Mouse (Mus musculus) embryonic facial prominence, embryonic 15.5 days (tissue): ENCODE data around the gene Col4a2. TPM values are rescaled to one million over a fixed set of nuclear protein-coding genes. Genes with fewer than 3 reads are reported as not detected.

Experiments used
- ATAC-seq: fragments of 200-750 bp; cut with Nextera tagmentation; 2 replicates; pipeline ENCODE4 v1.8.0; 2017; ENCODE audit warnings: low read depth, moderate TSS enrichment; ENCODE audit not compliant: insufficient number of reproducible peaks, low FRiP score, low TSS enrichment
- H3K27ac ChIP-seq: fragments of 300-500 bp; sonication (generic); replicated peaks from 2 replicates; pipeline ENCODE4 v1.5.1; 2015; ENCODE audit warnings: mild to moderate bottlenecking, inconsistent platforms
- H3K27me3 ChIP-seq: fragments of 300-500 bp; sonication (generic); 2 replicates; pipeline ENCODE4 v1.6.1; 2015; ENCODE audit warnings: inconsistent platforms
- H3K36me3 ChIP-seq: fragments of 300-500 bp; sonication (generic); 2 replicates; pipeline ENCODE4 v1.6.1; 2015; ENCODE audit warnings: mild to moderate bottlenecking, inconsistent platforms
- H3K4me1 ChIP-seq: fragments of 300-500 bp; sonication (generic); 2 replicates; pipeline ENCODE4 v1.6.1; 2015; ENCODE audit warnings: inconsistent platforms
- H3K4me2 ChIP-seq: fragments of 300-500 bp; sonication (generic); replicated peaks from 2 replicates; pipeline ENCODE4 v1.6.1; 2015; ENCODE audit warnings: mild to moderate bottlenecking, inconsistent platforms
- H3K4me3 ChIP-seq: fragments of 300-500 bp; sonication (generic); replicated peaks from 2 replicates; pipeline ENCODE4 v1.5.1; 2015; ENCODE audit warnings: mild to moderate bottlenecking, inconsistent platforms
- H3K9ac ChIP-seq: fragments of 300-500 bp; sonication (generic); 2 replicates; pipeline ENCODE4 v1.6.1; 2015; ENCODE audit warnings: inconsistent platforms
- H3K9me3 ChIP-seq: fragments of 300-500 bp; sonication (generic); replicated peaks from 2 replicates; pipeline ENCODE4 v1.6.1; 2016; ENCODE audit warnings: inconsistent platforms
- WGBS: fragments of 180-500 bp; shearing (Covaris S2); methylation state at CpG from one replicate; pipeline ENCODE4 v1.1.7; 2015; 5-methylcytosine and 5-hydroxymethylcytosine counted together
- polyA plus RNA-seq: library from polyadenylated mRNA; unstranded; fragments of >200 nt; fragmentation: Nextera tagmentation; extraction: Ambion mirVana; gene quantifications from 2 replicates; pipeline ENCODE4 v1.2.1, GENCODE M21; 2015

Col4a2 gene
- polyA plus RNA-seq, 1 experiment from 2014 or later, result 86.9 TPM

- 77% methylated on average over 10 of the region's 10 CpGs for WGBS
- Histone ChIP-seq H3K4me3 (no peak overlapping the region), H3K27me3 (no peaks in the 10 kb centered on the region), H3K36me3 (no peaks in the 10 kb centered on the region), H3K9me3 (no peaks in the 10 kb centered on the region), H3K4me2 (no peak overlapping the region), H3K4me1 (peaks cover 40% of the 10 kb centered on the region), H3K27ac (no peak overlapping the region), H3K9ac (no peak overlapping the region)
- no peak for ATAC-seq
These were observed 16.2 kb upstream of the Col4a2 start for GRCm38 (mm10) chr8:11296282-11296943.

GRCm38 (mm10) chr8:11297141-11297838, 15.3 kb upstream of the Col4a2 start:
- Histone ChIP-seq H3K36me3 (no peaks in the 10 kb centered on the region), H3K4me1 (peaks cover 38% of the 10 kb centered on the region), H3K4me2 (no peak overlapping the region), H3K9ac (no peak overlapping the region), H3K27me3 (no peaks in the 10 kb centered on the region), H3K27ac (0 out of 2 replicates have a peak overlapping the region, but pooled peaks have one; percentile 34), H3K4me3 (no peak overlapping the region), H3K9me3 (no peaks in the 10 kb centered on the region)
- WGBS, result 74% methylated on average over 8 of the region's 8 CpGs
- ATAC-seq, result no peak

GRCm38 (mm10) chr8:11298531-11299316, 13.9 kb upstream of the Col4a2 start:
- peak; percentile 73; the same call in 1 of the 2 replicates for ATAC-seq
- no peak overlapping the region for H3K4me2 ChIP-seq
- peaks cover 38% of the 10 kb centered on the region for H3K4me1 ChIP-seq
- H3K9ac ChIP-seq, result no peak overlapping the region
- H3K27ac ChIP-seq, result peak overlapping the region; percentile 65
- no peaks in the 10 kb centered on the region for H3K9me3 ChIP-seq
- WGBS, result 27% methylated on average over 12 of the region's 12 CpGs
- H3K4me3 ChIP-seq, result no peak overlapping the region
- no peaks in the 10 kb centered on the region for H3K36me3 ChIP-seq
- H3K27me3 ChIP-seq, result no peaks in the 10 kb centered on the region

GRCm38 (mm10) chr8:11299317-11299602, 13.3 kb upstream of the Col4a2 start:
- H3K4me1 ChIP-seq, result peaks cover 38% of the 10 kb centered on the region
- H3K27me3 ChIP-seq, result no peaks in the 10 kb centered on the region
- H3K4me3 ChIP-seq, result no peak overlapping the region
- WGBS, result 30% methylated on average over 3 of the region's 3 CpGs
- H3K9me3 ChIP-seq, result no peaks in the 10 kb centered on the region
- no peak overlapping the region for H3K9ac ChIP-seq
- H3K27ac ChIP-seq, result peak overlapping the region; percentile 65
- no peak for ATAC-seq
- no peaks in the 10 kb centered on the region for H3K36me3 ChIP-seq
- H3K4me2 ChIP-seq, result no peak overlapping the region

GRCm38 (mm10) chr8:11300436-11300835, 12.2 kb upstream of the Col4a2 start:
- no peak overlapping the region for H3K27ac ChIP-seq
- 78% methylated on average over 8 of the region's 8 CpGs for WGBS
- no peak for ATAC-seq
- H3K9me3 ChIP-seq, result no peaks in the 10 kb centered on the region
- no peaks in the 10 kb centered on the region for H3K27me3 ChIP-seq
- H3K4me1 ChIP-seq, result peaks cover 38% of the 10 kb centered on the region
- no peak overlapping the region for H3K9ac ChIP-seq
- H3K36me3 ChIP-seq, result no peaks in the 10 kb centered on the region
- no peak overlapping the region for H3K4me2 ChIP-seq
- H3K4me3 ChIP-seq, result no peak overlapping the region

GRCm38 (mm10) chr8:11304027-11304601, 8.5 kb upstream of the Col4a2 start:
- Histone ChIP-seq H3K27ac (no peak overlapping the region), H3K27me3 (no peaks in the 10 kb centered on the region), H3K9ac (no peak overlapping the region), H3K4me3 (no peak overlapping the region), H3K36me3 (0 out of 2 replicates have a peak, but pooled peaks cover 3% of the 10 kb centered on the region), H3K4me2 (no peak overlapping the region), H3K4me1 (peaks cover 21% of the 10 kb centered on the region), H3K9me3 (no peaks in the 10 kb centered on the region)
- 83% methylated on average over 6 of the region's 6 CpGs for WGBS
- ATAC-seq, result no peak

GRCm38 (mm10) chr8:11305539-11305938, 7.1 kb upstream of the Col4a2 start:
- Histone ChIP-seq H3K9ac (no peak overlapping the region), H3K4me3 (no peak overlapping the region), H3K9me3 (no peaks in the 10 kb centered on the region), H3K4me2 (no peak overlapping the region), H3K36me3 (0 out of 2 replicates have a peak, but pooled peaks cover 3% of the 10 kb centered on the region), H3K27ac (no peak overlapping the region), H3K4me1 (peaks cover 19% of the 10 kb centered on the region), H3K27me3 (no peaks in the 10 kb centered on the region)
- 88% methylated on average over 1 of the region's 1 CpGs for WGBS
- no peak for ATAC-seq

GRCm38 (mm10) chr8:11307451-11307850, 5.2 kb upstream of the Col4a2 start:
- Histone ChIP-seq H3K4me1 (peaks cover 35% of the 10 kb centered on the region), H3K27ac (no peak overlapping the region), H3K4me3 (no peak overlapping the region), H3K27me3 (no peaks in the 10 kb centered on the region), H3K36me3 (0 out of 2 replicates have a peak, but pooled peaks cover 3% of the 10 kb centered on the region), H3K9me3 (no peaks in the 10 kb centered on the region), H3K9ac (no peak overlapping the region), H3K4me2 (no peak overlapping the region)
- 80% methylated on average over 7 of the region's 7 CpGs for WGBS
- ATAC-seq, result no peak

- WGBS, result 67% methylated on average over 7 of the region's 7 CpGs
- Histone ChIP-seq H3K36me3 (0 out of 2 replicates have a peak, but pooled peaks cover 3% of the 10 kb centered on the region), H3K9me3 (no peaks in the 10 kb centered on the region), H3K4me2 (no peak overlapping the region), H3K9ac (no peak overlapping the region), H3K4me1 (peaks cover 40% of the 10 kb centered on the region), H3K27ac (no peak overlapping the region), H3K4me3 (no peak overlapping the region), H3K27me3 (no peaks in the 10 kb centered on the region)
- ATAC-seq, result no peak
These were observed 4.0 kb upstream of the Col4a2 start for GRCm38 (mm10) chr8:11308570-11308998.

- Histone ChIP-seq H3K4me3 (no peak overlapping the region), H3K27ac (0 out of 2 replicates have a peak overlapping the region, but pooled peaks have one; percentile 5), H3K36me3 (0 out of 2 replicates have a peak, but pooled peaks cover 3% of the 10 kb centered on the region), H3K9ac (no peak overlapping the region), H3K4me1 (peaks cover 47% of the 10 kb centered on the region), H3K9me3 (no peaks in the 10 kb centered on the region), H3K27me3 (no peaks in the 10 kb centered on the region), H3K4me2 (0 out of 2 replicates have a peak overlapping the region, but pooled peaks have one; percentile 88)
- WGBS, result 70% methylated on average over 5 of the region's 5 CpGs
- no peak for ATAC-seq
These were observed 3.4 kb upstream of the Col4a2 start for GRCm38 (mm10) chr8:11309226-11309625.

GRCm38 (mm10) chr8:11310049-11310448, 2.6 kb upstream of the Col4a2 start:
- Histone ChIP-seq H3K9ac (no peak overlapping the region), H3K27me3 (no peaks in the 10 kb centered on the region), H3K27ac (no peak overlapping the region; the same call in 1 of the 2 replicates), H3K4me2 (peak overlapping the region; percentile 88), H3K36me3 (0 out of 2 replicates have a peak, but pooled peaks cover 3% of the 10 kb centered on the region), H3K9me3 (no peaks in the 10 kb centered on the region), H3K4me3 (peak overlapping the region; percentile 12; the same call in 1 of the 2 replicates), H3K4me1 (peaks cover 55% of the 10 kb centered on the region)
- WGBS, result 70% methylated on average over 2 of the region's 2 CpGs
- ATAC-seq, result no peak
